Mouse (Mus musculus) liver, embryonic 14.5 days (tissue): ENCODE data around the gene Rtn4rl1.

Experiments
- CTCF ChIP-seq: IDR thresholded peaks from 2 replicates; pipeline ENCODE4 v1.5.1; 2016; ENCODE audit warnings: antibody characterized with exemption, low read depth, control low read depth
- EP300 ChIP-seq: IDR thresholded peaks from 2 replicates; pipeline ENCODE4 v1.6.1; 2016; ENCODE audit warnings: antibody characterized with exemption, low read depth

- TF ChIP-seq CTCF: no peak
- TF ChIP-seq EP300: no peak
Measured at GRCm38 (mm10) chr11:75206347-75206746, 12.8 kb downstream of the Rtn4rl1 start.
